Mouse (Mus musculus) lung, embryonic 14.5 days (tissue): ENCODE data around the gene Kdm1b. TPM values are rescaled to one million over a fixed set of nuclear protein-coding genes. Genes with fewer than 3 reads are reported as not detected.

Experiments
- ATAC-seq: fragments of 200-750 bp; cut with Nextera tagmentation; 2 replicates; pipeline ENCODE4 v1.8.0; 2017; ENCODE audit warnings: mild to moderate bottlenecking, moderate TSS enrichment, moderate library complexity; ENCODE audit not compliant: insufficient read depth
- DNase-seq: peaks from one replicate; pipeline ENCODE4 v3.0.0-alpha.2; 2015
- H3K27ac ChIP-seq: fragments of 300-500 bp; sonication (generic); 2 replicates; pipeline ENCODE4 v1.5.1; 2014; ENCODE audit warnings: low read depth, mild to moderate bottlenecking, moderate library complexity
- H3K27me3 ChIP-seq: fragments of 300-500 bp; sonication (generic); 2 replicates; pipeline ENCODE4 v1.6.1; 2014; ENCODE audit warnings: low read length, control low read depth; ENCODE audit not compliant: insufficient read depth
- H3K36me3 ChIP-seq: fragments of 300-500 bp; sonication (generic); 2 replicates; pipeline ENCODE4 v1.6.1; 2014; ENCODE audit warnings: control low read depth; ENCODE audit not compliant: insufficient read depth
- H3K4me1 ChIP-seq: fragments of 300-500 bp; sonication (generic); 2 replicates; pipeline ENCODE4 v1.6.1; 2014; ENCODE audit warnings: antibody characterized with exemption, control low read depth; ENCODE audit not compliant: insufficient read depth
- H3K4me2 ChIP-seq: fragments of 300-500 bp; sonication (generic); 2 replicates; pipeline ENCODE4 v1.6.1; 2014; ENCODE audit warnings: mild to moderate bottlenecking
- H3K4me3 ChIP-seq: fragments of 300-500 bp; sonication (generic); 2 replicates; pipeline ENCODE4 v1.5.1; 2014; ENCODE audit warnings: low read depth, low read length
- H3K9ac ChIP-seq: fragments of 300-500 bp; sonication (generic); 2 replicates; pipeline ENCODE4 v1.6.1; 2014
- H3K9me3 ChIP-seq: fragments of 300-500 bp; sonication (generic); 2 replicates; pipeline ENCODE4 v1.6.1; 2016; ENCODE audit warnings: low read depth, low read length, control low read depth
- CTCF ChIP-seq: IDR thresholded peaks from 2 replicates; pipeline ENCODE4 v1.5.1; 2016; ENCODE audit warnings: antibody characterized with exemption, low read depth
- WGBS: fragments of 180-500 bp; shearing (Covaris S2); extraction: QIAGEN DNeasy Blood & Tissue Kit; methylation state at CpG from one replicate; pipeline ENCODE4 v1.1.7; 2014; 5-methylcytosine and 5-hydroxymethylcytosine counted together
- polyA plus RNA-seq: library from polyadenylated mRNA; unstranded; fragments of >200 nt; fragmentation: Nextera tagmentation; extraction: Ambion mirVana; gene quantifications from 2 replicates; pipeline ENCODE4 v1.2.1, GENCODE M21; 2014

Gene Kdm1b
- polyA plus RNA-seq, 1 experiment from 2014 or later = 11.8 TPM

- Histone ChIP-seq H3K9ac (no peak overlapping the region), H3K4me1 (no peaks in the 10 kb centered on the region), H3K36me3 (peaks cover 29% of the 10 kb centered on the region), H3K27me3 (no peaks in the 10 kb centered on the region), H3K4me3 (no peak overlapping the region), H3K27ac (no peak overlapping the region), H3K4me2 (no peak overlapping the region), H3K9me3 (no peaks in the 10 kb centered on the region)
- WGBS = 78% methylated on average over 5 of the region's 5 CpGs
- TF ChIP-seq CTCF = no peak
- ATAC-seq (no peak), DNase-seq (no peak)
Measured at GRCm38 (mm10) chr13:47072484-47072883, 29.2 kb downstream of the Kdm1b start.

GRCm38 (mm10) chr13:47076156-47076555 lies 32.9 kb downstream of the Kdm1b start:
- H3K4me3 ChIP-seq = no peak overlapping the region
- H3K9me3 ChIP-seq = no peaks in the 10 kb centered on the region
- H3K9ac ChIP-seq = no peak overlapping the region
- H3K4me2 ChIP-seq = no peak overlapping the region
- peaks cover 44% of the 10 kb centered on the region for H3K36me3 ChIP-seq
- TF ChIP-seq CTCF = no peak
- no peaks in the 10 kb centered on the region for H3K27me3 ChIP-seq
- no peak for DNase-seq
- H3K27ac ChIP-seq = no peak overlapping the region
- no peaks in the 10 kb centered on the region for H3K4me1 ChIP-seq
- 77% methylated on average over 5 of the region's 5 CpGs for WGBS
- ATAC-seq = no peak

GRCm38 (mm10) chr13:47077367-47077766 lies 34.1 kb downstream of the Kdm1b start:
- H3K36me3 ChIP-seq = peaks cover 45% of the 10 kb centered on the region
- H3K27me3 ChIP-seq = no peaks in the 10 kb centered on the region
- no peak overlapping the region for H3K27ac ChIP-seq
- no peak overlapping the region for H3K9ac ChIP-seq
- H3K9me3 ChIP-seq = no peaks in the 10 kb centered on the region
- DNase-seq (no peak), ATAC-seq (no peak)
- TF ChIP-seq CTCF = no peak
- no peak overlapping the region for H3K4me3 ChIP-seq
- no peaks in the 10 kb centered on the region for H3K4me1 ChIP-seq
- no peak overlapping the region for H3K4me2 ChIP-seq

GRCm38 (mm10) chr13:47078799-47079198 lies 35.5 kb downstream of the Kdm1b start:
- H3K9me3 ChIP-seq = no peaks in the 10 kb centered on the region
- no peak overlapping the region for H3K9ac ChIP-seq
- no peak overlapping the region for H3K4me3 ChIP-seq
- H3K36me3 ChIP-seq = peaks cover 48% of the 10 kb centered on the region
- 72% methylated on average over 5 of the region's 5 CpGs for WGBS
- peak; percentile 39 for TF ChIP-seq CTCF
- DNase-seq (peak; percentile 24), ATAC-seq (no peak)
- no peaks in the 10 kb centered on the region for H3K27me3 ChIP-seq
- no peak overlapping the region for H3K27ac ChIP-seq
- H3K4me1 ChIP-seq = no peaks in the 10 kb centered on the region
- no peak overlapping the region for H3K4me2 ChIP-seq

GRCm38 (mm10) chr13:47080905-47081505 lies 37.7 kb downstream of the Kdm1b start:
- peak; percentile 39 for DNase-seq
- no peak overlapping the region for H3K4me3 ChIP-seq

GRCm38 (mm10) chr13:47088433-47088832 lies 45.1 kb downstream of the Kdm1b start:
- WGBS = 87% methylated on average over 1 of the region's 1 CpGs
- Histone ChIP-seq H3K27ac (no peak overlapping the region), H3K36me3 (peaks cover 79% of the 10 kb centered on the region), H3K4me3 (no peak overlapping the region), H3K4me1 (no peaks in the 10 kb centered on the region), H3K4me2 (no peak overlapping the region), H3K9me3 (no peaks in the 10 kb centered on the region), H3K27me3 (no peaks in the 10 kb centered on the region), H3K9ac (no peak overlapping the region)
- DNase-seq = no peak
- no peak for TF ChIP-seq CTCF
- ATAC-seq = no peak

More at GRCm38 (mm10) chr13:47080905-47081505, 37.7 kb downstream of the Kdm1b start:
- no peaks in the 10 kb centered on the region for H3K4me1 ChIP-seq
- TF ChIP-seq CTCF = peak; percentile 58
- no peaks in the 10 kb centered on the region for H3K9me3 ChIP-seq
- ATAC-seq = no peak
- no peaks in the 10 kb centered on the region for H3K27me3 ChIP-seq
- WGBS = 87% methylated on average over 4 of the region's 4 CpGs
- no peak overlapping the region for H3K27ac ChIP-seq
- no peak overlapping the region for H3K4me2 ChIP-seq
- H3K36me3 ChIP-seq = peaks cover 55% of the 10 kb centered on the region
- H3K9ac ChIP-seq = no peak overlapping the region

- Histone ChIP-seq H3K27ac (no peak overlapping the region), H3K9me3 (no peaks in the 10 kb centered on the region), H3K4me1 (no peaks in the 10 kb centered on the region), H3K4me2 (no peak overlapping the region), H3K9ac (no peak overlapping the region), H3K36me3 (peaks cover 84% of the 10 kb centered on the region), H3K4me3 (no peak overlapping the region), H3K27me3 (no peaks in the 10 kb centered on the region)
- DNase-seq (no peak), ATAC-seq (no peak)
- TF ChIP-seq CTCF = no peak
- WGBS = 84% methylated on average over 2 of the region's 2 CpGs
Measured at GRCm38 (mm10) chr13:47089271-47089670, 46.0 kb downstream of the Kdm1b start.

GRCm38 (mm10) chr13:47093791-47094190 lies 50.5 kb downstream of the Kdm1b start:
- Histone ChIP-seq H3K4me2 (no peak overlapping the region), H3K9ac (no peak overlapping the region), H3K27me3 (no peaks in the 10 kb centered on the region), H3K4me1 (no peaks in the 10 kb centered on the region), H3K4me3 (no peak overlapping the region), H3K36me3 (peaks cover 90% of the 10 kb centered on the region), H3K9me3 (no peaks in the 10 kb centered on the region), H3K27ac (no peak overlapping the region)
- ATAC-seq (no peak), DNase-seq (no peak)
- WGBS = 91% methylated on average over 2 of the region's 2 CpGs
- no peak for TF ChIP-seq CTCF
